Comparison of ENCODE assay signal across 1 mouse cellular context in the genomic region with DNA sequence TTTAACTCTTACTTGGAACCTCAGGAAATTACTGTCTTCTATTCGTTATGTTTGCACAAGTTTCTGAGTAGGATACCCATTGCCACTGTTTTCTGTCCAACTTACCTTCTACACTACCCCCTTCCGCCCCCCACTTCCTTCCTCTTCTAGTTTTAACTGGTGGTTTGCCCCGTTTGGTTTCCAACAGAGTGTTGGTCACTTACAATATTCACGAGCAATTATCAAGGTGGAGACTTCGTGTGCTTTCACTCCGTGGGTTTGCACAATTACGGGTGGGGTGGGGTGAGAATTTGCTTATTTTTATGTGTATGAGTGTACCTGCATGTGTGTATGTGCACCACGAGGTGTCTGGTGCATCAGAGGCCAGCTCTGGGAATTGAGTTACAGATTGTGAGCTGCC.
TF ChIP-seq lines count a peak whose summit lies in the region.

No protein-coding gene starts in this region.

TF ChIP-seq in CH12.LX, 34 proteins besides CTCF, POLR2A, EP300 and RAD21:
- TF ChIP-seq HCFC1 (IDR thresholded peaks at IDR 0.05; ENCODE audit: low read depth, low read length), result no peak
- TF ChIP-seq GABPA (IDR thresholded peaks at IDR 0.05; ENCODE audit: insufficient replicate concordance, low read depth, low read length), result no peak
- TF ChIP-seq TCF12 (IDR thresholded peaks at IDR 0.05; ENCODE audit: low read depth, low read length), result no peak
- no peak for TF ChIP-seq PAX5 (IDR thresholded peaks at IDR 0.05; ENCODE audit: low read length)
- TF ChIP-seq JUN (IDR thresholded peaks at IDR 0.05; ENCODE audit: insufficient read depth, low read depth, low read length), result no peak
- peak; percentile 78; the same call in 1 of the 2 replicates for TF ChIP-seq SIN3A (IDR thresholded peaks at IDR 0.05; ENCODE audit: low read length)
- TF ChIP-seq KAT2A (IDR thresholded peaks at IDR 0.05; ENCODE audit: insufficient replicate concordance, low read length), result no peak
- peak; percentile 82; the same call in 1 of the 2 replicates for TF ChIP-seq MYC (IDR thresholded peaks at IDR 0.05; ENCODE audit: low read depth, low read length)
- no peak for TF ChIP-seq SMC3 (IDR thresholded peaks at IDR 0.05; ENCODE audit: low read depth, low read length)
- no peak for TF ChIP-seq NRF1 (IDR thresholded peaks at IDR 0.05; ENCODE audit: low read depth, low read length)
- TF ChIP-seq MXI1 (IDR thresholded peaks at IDR 0.05; ENCODE audit: low read depth, low read length), result no peak
- no peak for TF ChIP-seq NELFE (IDR thresholded peaks at IDR 0.05; ENCODE audit: low read depth, low read length)
- TF ChIP-seq MAZ (IDR thresholded peaks at IDR 0.05; ENCODE audit: low read depth, low read length), result peak; percentile 28; the same call in 1 of the 2 replicates
- TF ChIP-seq USF1 (IDR thresholded peaks at IDR 0.05; ENCODE audit: low read depth, low read length), result no peak
- TF ChIP-seq BHLHE40 (IDR thresholded peaks at IDR 0.05; ENCODE audit: low read depth, low read length), result no peak; the same call in 1 of the 2 replicates
- peak; percentile 43 for TF ChIP-seq ELF1 (IDR thresholded peaks at IDR 0.05; ENCODE audit: low read depth, low read length)
- no peak for TF ChIP-seq ETS1 (conservative IDR thresholded peaks at IDR 0.05; ENCODE audit: low read depth, low read length)
- no peak; the same call in 1 of the 2 replicates for TF ChIP-seq MEF2A (IDR thresholded peaks at IDR 0.05; ENCODE audit: borderline replicate concordance, low read depth, low read length)
- no peak for TF ChIP-seq CHD1 (IDR thresholded peaks at IDR 0.05; ENCODE audit: low read depth, low read length)
- 0 out of 2 replicates have a peak, but pooled peaks have one; percentile 6 for TF ChIP-seq IRF4 (IDR thresholded peaks at IDR 0.05; ENCODE audit: low read depth, low read length)
- no peak for TF ChIP-seq USF2 (conservative IDR thresholded peaks at IDR 0.05; ENCODE audit: low read depth, low read length)
- no peak for TF ChIP-seq CHD2 (IDR thresholded peaks at IDR 0.05; ENCODE audit: low read length)
- TF ChIP-seq JUND (conservative IDR thresholded peaks at IDR 0.05; ENCODE audit: low read depth, low read length), result no peak
- TF ChIP-seq MAX (IDR thresholded peaks at IDR 0.05; ENCODE audit: low read length), result 0 out of 2 replicates have a peak, but pooled peaks have one; percentile 47
